Mouse (Mus musculus): ENCODE data around the gene Fktn. TPM values are rescaled to one million over a fixed set of nuclear protein-coding genes. Genes with fewer than 3 reads are reported as not detected.
"Not testable (repeated sequence)": the region's sequence is repeated elsewhere in the genome, so short reads cannot be mapped to it uniquely, and the experiment has no call there.

Gene Fktn
- polyA plus RNA-seq, 1 experiment from 2014 or later, result 28.7 TPM

DNA sequence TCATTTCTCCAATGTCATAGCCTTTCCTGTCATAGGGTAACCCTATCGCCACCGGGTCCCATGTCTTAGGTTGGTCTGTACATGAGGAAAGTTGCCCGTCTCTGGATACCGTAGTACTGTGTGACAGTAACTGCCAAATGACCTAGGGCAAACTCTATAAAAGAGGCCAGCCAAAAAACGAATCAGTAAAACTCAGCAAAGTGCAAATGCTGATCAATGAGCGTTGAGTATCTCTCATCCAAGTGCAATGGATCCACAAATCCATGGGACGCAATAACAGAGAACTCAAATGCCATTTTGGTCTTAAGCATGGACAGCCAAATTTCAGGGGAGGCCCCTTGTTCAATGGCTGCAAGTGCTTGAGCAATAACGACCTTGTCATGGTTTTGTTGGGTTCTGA lies 89.9 kb downstream of the Fktn start:
- not testable (repeated sequence) for H3K36me3 ChIP-seq (ENCODE audit: control insufficient read depth, insufficient read depth, low read length); H3K9me3 ChIP-seq (ENCODE audit: control insufficient read depth, low read length); H3K4me1 ChIP-seq (ENCODE audit: control insufficient read depth, insufficient read depth, low read depth, low read length); H3K4me2 ChIP-seq (ENCODE audit: low read length); H3K27me3 ChIP-seq (replicated peaks; ENCODE audit: control insufficient read depth, insufficient read depth, low read length); H3K9ac ChIP-seq (ENCODE audit: low read depth, low read length); H3K4me3 ChIP-seq (ENCODE audit: low read length); ATAC-seq; H3K27ac ChIP-seq (ENCODE audit: low read depth, low read length)
- WGBS, result 96% methylated on average over 7 of the region's 8 CpGs

DNA sequence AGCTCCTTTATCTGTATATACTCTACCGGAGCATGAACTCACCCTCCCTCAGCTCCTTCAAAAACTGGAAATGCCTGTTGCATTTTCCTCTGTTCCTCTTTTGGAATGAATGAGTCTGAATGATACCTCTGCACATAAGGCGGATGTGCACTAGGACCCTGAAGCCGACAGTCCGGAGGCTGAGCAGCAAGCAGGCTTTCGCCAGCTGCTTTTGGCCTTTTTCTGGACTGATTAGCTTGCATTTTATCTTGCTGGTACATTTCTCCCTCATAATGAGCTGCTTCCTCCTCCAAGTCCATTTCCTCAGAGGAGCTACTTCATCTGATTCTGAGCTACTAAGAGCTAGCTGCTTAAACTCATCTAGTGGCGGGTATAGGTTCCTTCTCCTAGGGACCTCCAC lies 92.6 kb downstream of the Fktn start:
- H3K4me3 ChIP-seq (ENCODE audit: low read length), result not testable (repeated sequence)
- 91% methylated on average over 6 of the region's 6 CpGs for WGBS

DNA sequence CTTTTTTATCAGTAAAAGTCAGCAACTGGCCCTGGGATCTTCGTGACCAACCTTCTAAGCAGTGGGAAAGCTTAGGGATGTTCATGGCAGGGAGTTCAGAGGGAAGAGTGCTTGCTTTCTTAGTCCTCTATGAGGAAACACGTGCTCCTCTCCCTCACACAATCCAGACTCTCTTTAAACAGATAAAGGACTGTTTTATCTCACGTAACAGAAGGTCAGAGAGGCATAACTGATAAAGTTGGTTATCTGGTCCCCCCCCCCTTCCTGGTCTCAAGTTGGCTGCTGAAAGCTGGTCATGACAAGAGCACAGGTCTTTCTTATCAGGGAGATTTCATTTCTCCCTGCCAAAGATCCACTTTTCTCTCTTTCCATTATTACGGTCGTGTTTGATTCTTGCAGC lies 104.5 kb downstream of the Fktn start:
- H3K27me3 ChIP-seq (replicated peaks; ENCODE audit: control insufficient read depth, insufficient read depth, low read length), result no peaks in the 10 kb centered on the region
- no peaks in the 10 kb centered on the region for H3K36me3 ChIP-seq (ENCODE audit: control insufficient read depth, insufficient read depth, low read length)
- H3K9me3 ChIP-seq (ENCODE audit: control insufficient read depth, low read length), result no peaks in the 10 kb centered on the region
- H3K4me1 ChIP-seq (ENCODE audit: control insufficient read depth, insufficient read depth, low read depth, low read length), result no peaks in the 10 kb centered on the region
- WGBS, result 81% methylated on average over 5 of the region's 5 CpGs
- H3K27ac ChIP-seq (ENCODE audit: low read depth, low read length), result no peak overlapping the region
- H3K9ac ChIP-seq (ENCODE audit: low read depth, low read length), result no peak overlapping the region
- no peak overlapping the region for H3K4me3 ChIP-seq (ENCODE audit: low read length)
- no peak for ATAC-seq
- no peak overlapping the region for H3K4me2 ChIP-seq (ENCODE audit: low read length)

More for the DNA sequence above, 92.6 kb downstream of the Fktn start:
- H3K36me3 ChIP-seq (ENCODE audit: control insufficient read depth, insufficient read depth, low read length); ATAC-seq; H3K27me3 ChIP-seq (replicated peaks; ENCODE audit: control insufficient read depth, insufficient read depth, low read length); H3K4me2 ChIP-seq (ENCODE audit: low read length); H3K4me1 ChIP-seq (ENCODE audit: control insufficient read depth, insufficient read depth, low read depth, low read length); H3K27ac ChIP-seq (ENCODE audit: low read depth, low read length); H3K9me3 ChIP-seq (ENCODE audit: control insufficient read depth, low read length); H3K9ac ChIP-seq (ENCODE audit: low read depth, low read length): not testable (repeated sequence)

DNA sequence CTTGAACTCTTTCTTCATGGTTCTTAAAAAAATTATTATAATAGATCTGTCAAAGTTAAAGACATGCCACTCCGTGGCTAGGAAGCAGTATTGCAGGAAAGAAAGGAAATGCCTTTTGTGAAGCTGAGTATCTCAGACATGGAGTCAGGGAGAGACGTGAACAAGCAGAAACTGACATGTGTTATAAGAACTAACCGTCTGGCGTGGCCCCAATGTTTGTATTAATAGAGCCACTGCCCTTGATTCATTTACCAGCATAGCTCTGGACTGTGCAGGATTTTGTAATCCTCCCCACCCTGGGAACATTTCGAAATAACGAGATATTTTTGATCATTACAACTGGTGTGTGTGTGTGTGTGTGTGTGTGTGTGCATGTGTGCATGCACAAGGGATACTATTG lies 109.9 kb downstream of the Fktn start:
- Histone ChIP-seq H3K4me3 (ENCODE audit: low read length) (no peak overlapping the region), H3K9me3 (ENCODE audit: control insufficient read depth, low read length) (no peaks in the 10 kb centered on the region), H3K36me3 (ENCODE audit: control insufficient read depth, insufficient read depth, low read length) (no peaks in the 10 kb centered on the region), H3K4me1 (ENCODE audit: control insufficient read depth, insufficient read depth, low read depth, low read length) (peaks cover 4% of the 10 kb centered on the region; the same call in 1 of the 2 replicates), H3K4me2 (ENCODE audit: low read length) (no peak overlapping the region), H3K9ac (ENCODE audit: low read depth, low read length) (no peak overlapping the region), H3K27me3 (replicated peaks; ENCODE audit: control insufficient read depth, insufficient read depth, low read length) (no peaks in the 10 kb centered on the region), H3K27ac (ENCODE audit: low read depth, low read length) (no peak overlapping the region)
- WGBS, result 59% methylated on average over 6 of the region's 6 CpGs
- ATAC-seq, result no peak

DNA sequence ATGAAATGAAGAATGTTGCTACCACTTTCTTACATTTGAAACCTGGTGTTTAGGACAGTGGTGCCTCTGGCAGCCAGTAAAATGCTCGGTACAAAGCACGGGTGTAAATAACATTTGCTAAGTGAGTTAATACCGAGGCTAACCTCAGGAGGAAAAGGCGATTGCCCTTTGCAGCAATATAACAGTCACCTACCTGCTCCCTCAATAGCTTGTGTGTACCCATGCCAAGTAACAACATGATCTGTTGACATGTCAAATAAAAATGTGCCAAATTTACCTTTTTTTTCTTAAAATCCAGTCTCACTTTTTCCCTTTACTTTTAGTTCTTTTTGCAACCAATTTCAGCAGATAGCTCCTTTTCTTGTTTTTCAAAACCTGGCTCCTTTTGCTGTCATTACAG lies 111.0 kb downstream of the Fktn start:
- Histone ChIP-seq H3K4me2 (ENCODE audit: low read length) (no peak overlapping the region), H3K4me1 (ENCODE audit: control insufficient read depth, insufficient read depth, low read depth, low read length) (peaks cover 4% of the 10 kb centered on the region; the same call in 1 of the 2 replicates), H3K9ac (ENCODE audit: low read depth, low read length) (no peak overlapping the region), H3K9me3 (ENCODE audit: control insufficient read depth, low read length) (no peaks in the 10 kb centered on the region), H3K27me3 (replicated peaks; ENCODE audit: control insufficient read depth, insufficient read depth, low read length) (no peaks in the 10 kb centered on the region), H3K36me3 (ENCODE audit: control insufficient read depth, insufficient read depth, low read length) (no peaks in the 10 kb centered on the region), H3K27ac (ENCODE audit: low read depth, low read length) (no peak overlapping the region), H3K4me3 (ENCODE audit: low read length) (no peak overlapping the region)
- WGBS, result 68% methylated on average over 4 of the region's 4 CpGs
- no peak for ATAC-seq

DNA sequence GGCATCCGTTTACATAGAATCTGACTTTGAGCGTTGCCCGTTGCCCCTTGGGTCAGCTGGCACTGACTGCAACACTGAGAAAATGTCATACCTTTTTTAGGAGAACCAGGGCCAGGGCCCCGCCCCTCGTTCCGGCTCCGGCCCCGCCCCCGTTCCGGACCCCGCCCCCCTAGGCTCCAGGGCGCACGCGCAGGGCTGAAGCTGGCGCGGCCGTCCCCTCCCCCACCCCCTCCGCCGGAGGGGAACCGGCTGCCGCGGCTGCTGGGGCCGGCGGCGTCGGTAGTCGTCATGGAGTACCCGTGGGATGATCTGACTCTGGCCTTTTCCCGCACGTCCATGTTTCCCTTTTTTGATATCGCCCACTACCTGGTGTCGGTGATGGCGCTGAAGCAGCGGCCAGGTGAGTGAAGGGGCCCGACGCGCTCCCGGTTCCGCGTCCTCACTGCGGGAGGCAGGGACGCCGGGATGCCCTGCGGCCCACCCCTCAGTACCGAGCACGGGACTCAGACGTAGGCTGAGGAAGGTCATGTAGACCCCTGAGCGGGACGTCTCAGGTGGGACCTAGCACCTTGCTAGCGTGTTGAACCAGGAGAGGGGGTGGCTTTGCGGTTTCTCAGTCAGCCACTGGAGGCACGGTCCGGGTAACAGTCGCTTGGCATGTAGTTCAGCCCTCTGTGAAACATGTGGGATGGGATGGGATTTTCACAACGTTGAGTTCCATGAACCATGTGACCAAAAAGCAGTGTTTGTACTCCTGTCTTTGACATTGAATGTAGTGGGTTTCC lies 112.2 kb downstream of the Fktn start, which contains the start of gene Tmem38b:
Gene Tmem38b (plus strand): TSS at position 225 of the 785 bp plus-strand sequence.
- H3K4me2 ChIP-seq (ENCODE audit: low read length), result peak within 1 kb of the TSS; percentile 77
- ATAC-seq, result peak; percentile 93
- peak within 1 kb of the TSS; percentile 80 for H3K9ac ChIP-seq (ENCODE audit: low read depth, low read length)
- WGBS, result under 1% methylated on average over 55 of the region's 55 CpGs
- no peaks in the 10 kb centered on the region for H3K9me3 ChIP-seq (ENCODE audit: control insufficient read depth, low read length)
- H3K27me3 ChIP-seq (replicated peaks; ENCODE audit: control insufficient read depth, insufficient read depth, low read length), result no peaks in the 10 kb centered on the region
- peak within 1 kb of the TSS; percentile 77 for H3K4me3 ChIP-seq (ENCODE audit: low read length)
- peak within 1 kb of the TSS; percentile 73 for H3K27ac ChIP-seq (ENCODE audit: low read depth, low read length)
- H3K4me1 ChIP-seq (ENCODE audit: control insufficient read depth, insufficient read depth, low read depth, low read length), result peaks cover 4% of the 10 kb centered on the region; the same call in 1 of the 2 replicates
- H3K36me3 ChIP-seq (ENCODE audit: control insufficient read depth, insufficient read depth, low read length), result no peaks in the 10 kb centered on the region

DNA sequence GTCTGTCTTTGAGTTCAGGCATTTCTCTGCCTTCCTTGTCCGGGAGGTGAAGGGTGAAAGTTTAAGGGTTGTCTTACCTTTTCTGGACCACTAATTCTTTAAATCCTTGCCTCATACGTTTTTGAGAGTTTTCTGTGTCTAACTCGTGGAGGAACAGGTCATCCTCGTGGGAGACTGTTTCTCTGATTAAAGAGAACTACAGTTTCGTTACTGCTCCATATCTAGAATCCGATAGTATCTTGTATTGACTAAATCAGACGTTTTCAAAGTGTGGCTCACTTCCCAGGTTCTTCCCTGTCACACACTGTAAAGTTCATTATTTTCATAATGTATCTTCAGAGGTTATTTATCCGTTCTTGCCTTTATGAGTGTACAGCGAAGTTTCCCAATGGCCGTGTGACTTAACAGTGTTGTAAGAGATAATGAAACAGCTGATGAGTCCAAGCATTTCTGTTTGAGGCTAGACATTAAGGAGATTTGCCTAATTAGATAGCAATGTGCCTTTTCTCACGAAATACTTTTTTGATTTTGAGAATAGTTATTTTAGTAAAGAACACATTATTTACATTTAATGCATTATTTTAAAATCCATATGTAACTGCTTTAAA lies 112.9 kb downstream of the Fktn start:
- WGBS, result 13% methylated on average over 11 of the region's 11 CpGs
- Histone ChIP-seq H3K36me3 (ENCODE audit: control insufficient read depth, insufficient read depth, low read length) (no peaks in the 10 kb centered on the region), H3K9me3 (ENCODE audit: control insufficient read depth, low read length) (no peaks in the 10 kb centered on the region), H3K27ac (ENCODE audit: low read depth, low read length) (no peak overlapping the region), H3K4me2 (ENCODE audit: low read length) (peak overlapping the region; percentile 77), H3K27me3 (replicated peaks; ENCODE audit: control insufficient read depth, insufficient read depth, low read length) (no peaks in the 10 kb centered on the region), H3K9ac (ENCODE audit: low read depth, low read length) (peak overlapping the region; percentile 80; the same call in 1 of the 2 replicates), H3K4me1 (ENCODE audit: control insufficient read depth, insufficient read depth, low read depth, low read length) (peaks cover 4% of the 10 kb centered on the region; the same call in 1 of the 2 replicates), H3K4me3 (ENCODE audit: low read length) (peak overlapping the region; percentile 77)
- ATAC-seq, result no peak

Other genes with a start within 250 kb of the Fktn start
- gene Fsd1l, start 82.5 kb upstream of the Fktn start, polyA plus RNA-seq (2015; fragmentation: Nextera tagmentation; extraction: Ambion mirVana), result 26.6 and 32.9 TPM in 2 replicates
- gene Tal2, start 65.7 kb downstream of the Fktn start, polyA plus RNA-seq (2015; fragmentation: Nextera tagmentation; extraction: Ambion mirVana), result 0.24 and 0.37 TPM in 2 replicates
- gene Tmem38b, start 112.0 kb downstream of the Fktn start, polyA plus RNA-seq (2015; fragmentation: Nextera tagmentation; extraction: Ambion mirVana), result 6.1 and 6.9 TPM in 2 replicates

All from hindbrain, embryonic 16.5 days (tissue).